Comparison of ENCODE assay signal across 19 mouse cellular contexts in genomic region chr1:73836680-73837079, GRCm38 (mm10).
DNase-seq lines count a peak whose midpoint lies in the region; ATAC-seq and TF ChIP-seq lines count a peak whose summit lies in the region.
"Had no signal": no experiment of that assay in that cellular context is flagged by ENCODE, and none has a peak within 500 bp of the region (broad histone marks: within the 10 kb centered on the region; RNA-seq: fewer than 3 reads in every experiment).

No protein-coding gene starts in this region.

- no peak overlapping the region for H3K27ac ChIP-seq in CH12.LX (ENCODE audit: insufficient read depth, low read depth)

- DNase-seq in frontal cortex, postnatal 25 days (ENCODE audit: low spot score in 2 of 2), result no peak
- no peak for DNase-seq in CH12.LX (ENCODE audit: extremely low read depth)
- DNase-seq in embryo, embryonic 10.5 days (ENCODE audit: low spot score), result no peak
- DNase-seq: adrenal gland, adult 2 months; adrenal gland, adult 8-10 months; adrenal gland, postnatal 10 days; adrenal gland, postnatal 14 days; adrenal gland, postnatal 25 days; adrenal gland, postnatal 36 days; B cell, adult 2 months; cerebellum, adult 11 months; cerebellum, adult 11-12 months; cerebellum, adult 18-20 months; cerebellum, adult 2 months had no signal

- peaks cover 3% of the 10 kb centered on the region for H3K9me3 ChIP-seq in CH12.LX (replicated peaks; ENCODE audit: low read length)
- H3K9me3 ChIP-seq: G1E had no signal

- H3K79me2 ChIP-seq in CH12.LX (replicated peaks; ENCODE audit: control insufficient read depth, extremely low read depth, insufficient read depth, poor library complexity, severe bottlenecking), result no peaks in the 10 kb centered on the region

- no peak overlapping the region for H3K4me3 ChIP-seq in CH12.LX (replicated peaks in 1 of 3; ENCODE audit: low read depth in 2 of 3, low read length in 2 of 3, poor library complexity in 1 of 3)

- H3K27me3 ChIP-seq in CH12.LX (replicated peaks), result peaks cover 72% of the 10 kb centered on the region

- H3K4me2 ChIP-seq in CH12.LX (ENCODE audit: insufficient read depth, low read depth, poor library complexity, severe bottlenecking), result no peak overlapping the region

- H3K9ac ChIP-seq in CH12.LX (ENCODE audit: insufficient read depth, low read depth), result no peak overlapping the region

- no peak for TF ChIP-seq EP300 in CH12.LX (IDR thresholded peaks at IDR 0.05; ENCODE audit: low read length)

- TF ChIP-seq RAD21 in CH12.LX (IDR thresholded peaks at IDR 0.05; ENCODE audit: low read depth, low read length), result no peak

- dilution Hi-C loops in CH12.LX (cut with MboI; ENCODE audit: extremely low pct_ligation_motif_present, extremely low pct_unique_long_range_greater_than_20kb, low sequenced_read_pairs), result no loop called here

- peaks cover 2 to 17% of the 10 kb centered on the region in 2 experiments; a peak in 3 of 4 replicates for H3K4me1 ChIP-seq in CH12.LX (ENCODE audit: control insufficient read depth in 1 of 2, insufficient read depth in 2 of 2)

- TF ChIP-seq CTCF in CH12.LX (conservative IDR thresholded peaks at IDR 0.05 in 1 of 2, IDR thresholded peaks at IDR 0.05 in 1 of 2; ENCODE audit: low read depth in 2 of 2, low read length in 2 of 2), result no peak

- in situ Hi-C loops in CH12.LX (cut with MboI; ENCODE audit: low pct_ligation_motif_present, low pct_unique_long_range_greater_than_20kb, low sequenced_read_pairs), result no loop called here

- ATAC-seq in frontal cortex, adult (ENCODE audit: low TSS enrichment), result peak; percentile 62
- ATAC-seq: activated CD4-positive, CD25-positive, alpha-beta regulatory T cell, adult 4 months; CD4-positive, CD25-positive, alpha-beta regulatory T cell, adult 4 months; Patski had no signal

- no peak for TF ChIP-seq POLR2A in CH12.LX (IDR thresholded peaks at IDR 0.05; ENCODE audit: low read depth, low read length)

- H3K36me3 ChIP-seq in CH12.LX (replicated peaks in 1 of 2; ENCODE audit: control insufficient read depth in 1 of 2, insufficient read depth in 1 of 2, low read length in 1 of 2), result no peaks in the 10 kb centered on the region
- H3K36me3 ChIP-seq: G1E had no signal

TF ChIP-seq in CH12.LX, 34 proteins besides CTCF, POLR2A, EP300 and RAD21:
- TF ChIP-seq HCFC1 (IDR thresholded peaks at IDR 0.05; ENCODE audit: low read depth, low read length) (no peak), MAFK (IDR thresholded peaks at IDR 0.05; ENCODE audit: insufficient replicate concordance, low read length) (no peak), MYC (IDR thresholded peaks at IDR 0.05; ENCODE audit: low read depth, low read length) (no peak), ZKSCAN1 (IDR thresholded peaks at IDR 0.05; ENCODE audit: borderline replicate concordance, low read depth, low read length) (no peak), MXI1 (IDR thresholded peaks at IDR 0.05; ENCODE audit: low read depth, low read length) (no peak), SMC3 (IDR thresholded peaks at IDR 0.05; ENCODE audit: low read depth, low read length) (no peak), ZNF384 (IDR thresholded peaks at IDR 0.05; ENCODE audit: low read depth, low read length) (peak; percentile 68), KAT2A (IDR thresholded peaks at IDR 0.05; ENCODE audit: insufficient replicate concordance, low read length) (no peak)
TF ChIP-seq in CH12.LX: peak in this region for 1.
